Mouse (Mus musculus): ENCODE results near the gene Il17rd.

Il17rd gene

GRCm38 (mm10) chr14:27145171-27146045 lies 106.7 kb downstream of the Il17rd start:
- DNase-seq (ENCODE audit: low spot score) = no peak

GRCm38 (mm10) chr14:27147726-27148125 lies 109.0 kb downstream of the Il17rd start:
- DNase-seq (ENCODE audit: low spot score) = no peak

GRCm38 (mm10) chr14:27149401-27149800 lies 110.7 kb downstream of the Il17rd start:
- no peak for DNase-seq (ENCODE audit: low spot score)

GRCm38 (mm10) chr14:27150011-27150640 lies 111.4 kb downstream of the Il17rd start:
- DNase-seq (ENCODE audit: low spot score) = no peak

- DNase-seq (ENCODE audit: low spot score) = no peak
Measured at GRCm38 (mm10) chr14:27151432-27151831, 112.7 kb downstream of the Il17rd start.

GRCm38 (mm10) chr14:27155088-27155487 lies 116.3 kb downstream of the Il17rd start:
- DNase-seq (ENCODE audit: low spot score) = no peak

- no peak for DNase-seq (ENCODE audit: low spot score)
Measured at GRCm38 (mm10) chr14:27156032-27156431, 117.3 kb downstream of the Il17rd start.

Measured in left cerebral cortex, adult 11 months (tissue).